Mouse (Mus musculus) frontal cortex, postnatal 25 days (tissue): ENCODE data around the gene Dda1.

Source experiments
- DNase-seq, 2 experiments: peaks; one replicate each; pipeline ENCODE4 v3.0.0; 2022; ENCODE audit warnings: low spot score in 2 of 2

The Dda1 gene

DNA sequence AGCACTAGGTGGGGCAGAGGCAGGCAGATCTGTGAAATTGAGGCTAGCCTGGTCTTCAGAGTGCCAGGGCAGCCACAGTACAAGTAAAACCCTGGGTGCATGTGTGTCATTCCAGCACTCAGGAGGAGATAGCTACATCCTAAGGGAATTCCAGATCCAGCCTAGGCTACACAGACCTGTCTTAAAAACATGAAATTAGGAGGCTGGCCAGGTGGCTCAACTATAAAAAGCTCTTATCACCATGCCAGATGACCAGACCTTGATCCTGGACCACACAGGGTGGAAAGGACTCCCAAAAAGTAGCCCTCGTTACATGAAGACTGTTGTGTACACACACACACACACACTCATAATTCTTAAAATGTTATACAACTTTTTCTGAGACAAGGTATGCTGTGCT lies 998 bp upstream of the Dda1 start:
- DNase-seq: no peak

DNA sequence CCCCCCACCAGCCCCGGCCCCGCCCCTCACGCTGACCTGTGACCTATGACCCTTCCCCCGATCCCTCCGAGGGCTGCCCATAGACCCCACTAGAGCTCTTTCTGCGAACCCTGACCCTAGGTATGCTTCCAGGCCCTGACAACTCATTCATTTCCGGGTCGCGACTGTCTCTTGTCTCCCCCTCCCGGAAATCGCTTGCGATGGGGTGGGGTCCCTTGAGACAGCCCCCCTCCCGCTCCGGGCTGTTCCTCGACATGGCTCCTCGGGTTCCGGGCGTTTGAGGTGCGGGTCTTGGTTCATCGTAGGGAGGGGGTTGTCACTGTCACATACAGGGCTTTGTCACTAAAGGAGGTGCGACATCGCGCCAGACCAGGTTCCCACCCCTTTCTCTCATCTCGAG lies 412 bp downstream of the Dda1 start:
- no peak for DNase-seq

DNA sequence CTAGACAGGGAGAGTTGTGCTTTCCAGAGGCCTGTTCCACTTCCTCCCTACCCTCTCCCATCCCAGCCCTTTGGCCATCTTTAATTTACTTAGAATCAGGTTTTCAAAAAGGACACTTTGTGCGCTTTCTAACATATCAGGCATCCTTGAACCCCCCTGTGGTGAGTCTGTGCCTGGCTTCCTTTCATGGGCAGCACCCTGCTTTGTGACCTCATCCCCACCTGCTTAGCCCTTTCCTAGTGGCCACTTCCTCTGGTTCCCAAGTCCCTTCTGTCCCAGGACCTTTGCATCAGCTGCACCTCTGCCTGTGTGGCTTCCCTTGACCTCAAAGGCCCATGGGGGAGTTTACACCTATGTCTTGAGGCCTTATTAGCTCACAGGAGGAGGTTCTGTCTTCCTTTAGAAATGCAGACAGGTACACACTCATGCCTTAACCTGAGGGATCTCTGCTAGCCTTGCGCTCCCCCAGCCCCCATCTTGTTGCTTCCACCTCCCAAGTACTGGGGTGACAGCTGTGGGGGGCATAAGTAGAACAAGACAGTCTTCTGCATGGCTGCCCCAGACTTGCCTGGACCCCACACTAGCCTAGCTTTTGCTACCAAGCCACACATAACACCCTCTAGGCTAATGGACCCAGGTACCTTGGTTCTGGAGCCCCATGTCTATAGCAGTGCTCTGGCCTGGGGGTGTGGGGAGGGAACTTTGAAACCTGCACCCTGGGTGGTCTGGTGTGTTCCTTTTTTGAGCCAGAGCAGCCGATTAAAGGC lies 1.3 kb downstream of the Dda1 start:
- no peak for DNase-seq

DNA sequence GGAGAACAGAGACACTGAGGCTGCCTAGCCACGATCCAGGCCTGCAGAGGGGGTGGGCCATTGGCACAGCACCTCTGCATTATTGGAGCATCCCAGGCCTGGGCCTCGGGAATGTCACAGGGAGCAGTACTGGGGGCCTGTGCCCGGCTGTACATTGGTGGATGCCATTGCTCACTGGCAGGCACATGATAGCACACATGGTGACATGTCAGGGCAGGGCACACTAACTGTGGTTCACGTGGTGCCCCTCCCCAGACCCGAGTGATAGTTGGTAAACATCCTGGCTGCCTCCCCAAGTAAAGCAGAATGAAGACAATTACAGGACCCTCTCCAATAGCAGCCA lies 1.9 kb downstream of the Dda1 start:
- DNase-seq: no peak

DNA sequence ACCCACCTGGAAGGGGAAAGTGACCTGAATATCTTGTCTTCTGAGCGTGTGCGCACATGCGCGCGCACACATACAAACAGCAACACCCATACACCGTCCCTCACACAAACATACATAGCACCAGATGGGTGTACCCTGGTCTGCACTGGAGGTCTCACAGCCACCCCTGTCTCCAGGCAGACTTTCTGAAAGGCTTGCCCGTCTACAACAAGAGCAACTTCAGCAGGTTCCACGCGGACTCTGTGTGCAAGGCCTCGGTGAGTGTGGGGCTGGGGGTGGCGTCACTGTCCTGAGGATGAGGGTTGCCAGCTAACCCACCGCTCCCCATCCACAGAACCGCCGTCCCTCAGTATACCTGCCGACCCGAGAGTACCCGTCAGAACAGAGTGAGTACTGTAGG lies 2.9 kb downstream of the Dda1 start:
- DNase-seq: no peak

DNA sequence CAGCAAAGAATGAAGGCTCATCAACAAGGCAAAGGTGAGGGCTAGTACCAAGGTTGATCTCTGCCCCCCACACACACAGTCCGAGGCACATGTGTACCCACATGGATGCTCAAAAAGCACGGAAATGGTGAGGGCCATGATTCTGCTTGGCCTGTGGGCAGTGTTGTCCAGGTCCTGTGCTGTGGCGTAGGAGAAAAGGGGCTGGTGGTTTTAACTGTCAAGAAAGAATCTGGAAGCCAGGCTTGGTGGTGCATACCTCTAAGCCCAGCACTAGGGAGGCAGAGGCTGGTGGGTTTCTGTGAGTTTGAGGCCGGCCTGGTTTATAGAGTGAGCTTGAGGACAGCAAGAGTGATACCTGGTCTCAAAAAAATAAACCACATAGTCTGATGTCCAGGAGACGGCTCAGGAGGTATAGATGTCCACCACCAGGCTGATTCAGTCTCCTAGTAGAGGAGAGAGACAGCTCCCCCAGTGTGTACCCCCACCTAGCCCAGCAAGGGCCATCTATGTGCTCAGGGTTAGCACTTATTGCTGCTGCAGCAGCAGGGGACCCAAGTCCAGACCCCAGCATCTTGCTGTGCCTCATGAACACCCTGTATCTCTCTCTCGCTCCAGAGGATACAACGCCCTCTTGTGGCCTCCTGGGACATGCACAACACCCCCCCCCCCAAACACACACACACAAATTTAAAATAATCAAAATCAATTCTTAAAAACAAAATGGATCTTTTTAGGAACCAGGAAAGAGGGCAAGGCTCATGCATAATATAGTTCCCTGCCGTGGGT lies 3.8 kb downstream of the Dda1 start:
- DNase-seq: no peak

DNA sequence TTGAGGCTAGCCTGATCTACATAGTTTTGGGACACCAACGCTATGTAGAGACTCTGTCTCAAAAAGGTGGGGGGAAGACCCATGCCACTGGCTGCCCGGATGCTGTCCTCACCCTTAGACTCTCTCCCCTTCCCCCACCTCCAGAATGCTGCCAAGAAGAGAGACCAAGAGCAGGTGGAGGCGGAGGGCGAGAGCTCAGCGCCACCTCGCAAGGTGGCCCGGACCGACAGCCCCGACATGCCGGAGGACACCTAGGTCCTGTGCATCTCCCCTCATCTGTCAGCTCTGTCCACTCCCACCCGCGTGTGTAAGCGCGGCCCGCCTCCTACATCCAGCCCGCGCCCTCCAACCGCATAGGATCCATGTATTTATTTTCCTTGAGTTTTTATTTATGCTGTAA lies 5.3 kb downstream of the Dda1 start:
- no peak for DNase-seq

DNA sequence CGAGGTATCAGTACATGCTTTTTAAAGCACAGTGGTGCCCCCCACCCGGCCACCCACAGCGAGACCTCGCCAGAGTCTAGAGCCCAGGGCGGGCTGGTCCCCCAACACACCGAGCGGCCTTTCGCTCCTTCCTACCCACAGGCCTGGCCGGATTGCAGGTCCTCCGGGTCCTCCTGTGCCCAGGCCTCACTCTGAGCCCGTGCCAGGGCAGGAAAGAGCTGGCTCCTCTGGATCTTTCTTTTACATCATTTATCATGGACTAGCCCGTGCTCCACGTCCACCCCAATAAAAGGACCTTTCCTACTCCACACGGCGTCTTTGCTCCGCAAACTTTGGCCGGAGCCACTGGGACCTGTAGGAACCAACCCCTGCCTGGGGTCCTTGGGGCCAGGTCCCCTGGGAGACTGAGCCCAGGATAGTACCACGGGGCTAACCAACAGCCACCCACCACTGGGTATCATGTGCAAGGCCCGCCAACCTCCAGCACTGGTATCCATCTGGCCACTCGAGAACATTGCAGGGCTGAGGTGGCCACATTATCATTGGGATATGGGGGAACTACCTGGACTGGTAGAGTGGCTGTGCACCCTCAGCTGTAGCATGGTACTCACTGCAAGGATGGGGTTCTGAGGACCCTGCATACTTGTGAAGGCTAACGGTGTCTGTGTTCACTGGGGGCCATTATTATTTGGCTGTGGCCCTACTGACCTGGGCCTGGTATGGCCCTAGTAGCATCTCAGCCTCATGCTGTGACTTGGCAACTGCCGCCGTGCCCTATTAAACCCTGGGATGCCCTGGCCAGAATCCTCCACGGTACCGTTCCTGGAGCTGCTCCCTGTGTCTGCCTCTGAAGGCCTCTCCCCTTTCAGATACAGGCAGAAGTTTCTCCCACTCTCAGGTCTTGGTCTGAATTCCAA lies 6.0 kb downstream of the Dda1 start:
- DNase-seq: no peak

DNA sequence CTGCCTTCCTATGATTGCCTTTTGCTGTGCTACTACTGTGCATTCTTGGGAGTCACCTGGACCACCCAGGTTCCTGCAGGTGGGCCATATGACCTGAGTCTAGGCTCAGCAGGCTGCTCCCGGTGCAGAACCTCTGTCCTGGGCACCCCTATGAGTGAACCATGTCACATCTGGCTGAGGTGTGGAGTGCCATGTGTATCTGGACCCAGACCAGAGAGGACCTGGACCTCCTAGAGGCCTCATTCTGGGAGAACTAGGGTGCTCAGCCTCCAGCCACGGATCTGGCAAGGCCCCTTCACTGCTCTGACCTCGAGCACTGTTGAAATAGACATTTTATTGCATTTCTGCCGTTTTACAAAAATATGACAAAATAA lies 6.7 kb downstream of the Dda1 start:
- DNase-seq: no peak

DNA sequence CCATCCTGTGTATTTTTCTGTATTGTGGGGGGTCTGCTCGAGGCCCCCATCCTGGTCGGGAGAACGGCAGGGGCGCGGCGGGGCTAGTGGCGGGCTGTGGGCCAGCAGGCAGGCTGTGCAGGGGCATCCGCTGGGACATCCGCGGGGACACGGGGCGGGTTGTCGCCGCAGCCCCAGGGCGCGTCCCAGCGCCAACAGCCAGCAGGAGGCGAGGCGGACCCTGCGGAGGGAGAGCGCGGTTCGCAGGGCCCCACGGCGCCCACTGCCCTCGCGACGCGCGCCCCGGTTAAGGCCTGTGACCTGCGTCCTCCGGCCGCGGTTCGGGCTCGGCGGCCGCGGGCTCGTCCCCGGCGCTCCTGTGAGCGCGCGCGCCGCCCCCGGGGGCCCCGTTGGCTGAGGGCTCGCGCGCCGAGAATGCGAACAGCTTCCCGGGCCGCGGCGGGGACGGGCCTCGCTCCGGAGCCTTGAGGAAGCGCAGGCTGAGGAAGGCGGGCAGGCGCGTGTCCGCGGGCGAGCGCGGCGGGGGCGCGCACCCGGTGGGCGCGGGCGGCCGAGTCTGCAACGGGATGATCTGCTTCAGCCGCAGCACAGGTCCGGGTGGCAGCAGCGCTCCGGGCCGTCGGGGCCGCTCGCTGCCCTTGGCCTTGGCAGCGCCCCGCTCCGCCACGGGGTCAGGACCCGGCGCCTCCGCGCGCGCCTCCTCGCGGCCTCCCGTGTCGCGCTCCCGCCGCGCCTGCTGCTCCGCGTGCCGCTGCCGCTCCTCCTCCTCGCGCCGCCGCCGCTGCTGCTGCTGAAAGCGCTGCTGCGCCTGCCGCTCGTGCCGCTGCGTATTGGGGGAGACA lies 7.3 kb downstream of the Dda1 start:
- DNase-seq: peak in 1 of 2 experiments; percentile 64

DNA sequence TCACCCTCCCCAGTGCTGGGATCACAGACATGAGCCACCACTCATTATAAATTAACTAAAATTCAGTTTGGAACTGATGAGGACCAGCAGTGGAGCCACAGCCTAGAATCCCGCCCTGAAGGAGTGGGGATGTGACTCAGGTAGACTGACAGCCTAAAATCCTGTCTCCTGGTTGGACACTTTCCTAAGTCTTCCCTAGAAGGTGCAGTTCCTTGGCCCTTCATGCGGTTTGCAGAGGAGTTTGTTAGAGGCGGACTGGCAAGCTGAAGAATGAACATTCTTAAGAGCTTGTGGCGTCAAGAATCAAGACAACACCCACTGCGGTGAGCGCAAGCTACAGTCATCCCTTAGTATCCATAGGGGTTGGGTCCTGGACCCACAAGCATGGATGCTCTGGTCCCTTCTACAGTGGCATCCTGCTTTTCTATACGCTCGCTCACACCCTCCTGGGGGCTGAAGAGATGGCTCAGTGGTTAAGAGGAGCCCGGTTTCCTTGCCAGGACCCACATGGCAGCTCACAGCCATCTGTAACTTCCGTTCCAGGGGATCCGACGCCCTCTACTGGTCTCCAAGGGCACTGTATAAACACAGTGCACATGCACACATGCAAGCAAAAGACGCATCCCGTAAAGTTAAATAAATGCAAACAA lies 8.3 kb downstream of the Dda1 start:
- no peak for DNase-seq

DNA sequence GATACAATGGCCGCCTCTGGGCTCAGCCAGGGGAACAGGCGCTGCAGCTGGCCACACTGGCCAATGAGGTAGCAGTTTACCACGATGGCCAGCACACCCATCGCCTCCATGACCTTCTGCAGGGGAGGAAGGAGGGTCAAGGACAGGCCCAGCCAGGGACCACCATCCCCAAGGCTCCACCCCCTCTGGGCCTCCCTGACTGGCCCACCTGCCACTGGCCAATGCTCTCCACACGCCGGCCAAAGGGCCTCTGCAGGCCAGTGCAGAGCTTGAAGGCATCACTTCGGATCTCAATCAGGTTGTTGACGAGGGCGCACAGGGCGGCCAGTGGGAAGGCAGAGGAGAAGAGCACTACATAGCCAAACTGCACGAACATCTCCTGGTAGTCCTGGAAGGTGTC lies 9.9 kb downstream of the Dda1 start:
- DNase-seq: no peak

DNA sequence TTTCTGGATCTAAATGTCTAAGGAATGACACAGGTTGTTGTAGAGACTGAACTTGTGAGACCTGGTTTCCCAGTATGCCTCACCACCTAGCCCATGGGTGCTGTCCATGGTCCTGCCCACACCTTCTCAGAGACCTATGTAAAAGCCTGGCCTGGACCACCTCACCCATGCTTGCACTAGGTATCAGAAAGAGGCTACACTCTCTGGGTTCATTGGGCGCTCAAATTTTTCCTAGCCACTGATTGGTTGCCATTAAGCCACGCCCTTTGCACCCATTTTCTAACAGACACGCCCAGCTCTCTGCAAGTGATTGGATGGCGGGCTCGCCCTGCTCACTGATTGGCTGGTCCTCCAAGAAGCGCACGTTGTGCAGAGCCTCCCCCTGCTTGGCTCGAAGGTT lies 14.9 kb downstream of the Dda1 start:
- DNase-seq: no peak

DNA sequence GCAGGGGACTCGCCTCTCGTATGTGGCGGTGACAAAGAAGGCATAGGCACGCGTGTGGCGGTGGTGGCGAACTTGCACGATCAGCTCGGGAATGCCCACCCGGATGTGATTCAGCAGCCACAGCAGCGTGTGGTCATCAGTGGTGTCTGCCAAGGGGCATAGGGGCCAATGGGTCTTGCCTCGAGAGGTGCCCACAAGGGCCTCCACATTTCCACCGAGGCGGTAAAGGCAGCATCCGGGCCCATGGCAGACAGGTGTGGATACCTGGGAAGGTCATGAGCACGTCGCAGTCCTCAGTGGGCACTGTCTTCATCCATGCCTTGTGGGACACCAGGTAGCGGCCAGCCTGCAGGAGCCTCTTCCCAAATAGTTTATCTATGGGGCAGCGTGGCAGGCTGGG lies 15.7 kb downstream of the Dda1 start:
- no peak for DNase-seq

DNA sequence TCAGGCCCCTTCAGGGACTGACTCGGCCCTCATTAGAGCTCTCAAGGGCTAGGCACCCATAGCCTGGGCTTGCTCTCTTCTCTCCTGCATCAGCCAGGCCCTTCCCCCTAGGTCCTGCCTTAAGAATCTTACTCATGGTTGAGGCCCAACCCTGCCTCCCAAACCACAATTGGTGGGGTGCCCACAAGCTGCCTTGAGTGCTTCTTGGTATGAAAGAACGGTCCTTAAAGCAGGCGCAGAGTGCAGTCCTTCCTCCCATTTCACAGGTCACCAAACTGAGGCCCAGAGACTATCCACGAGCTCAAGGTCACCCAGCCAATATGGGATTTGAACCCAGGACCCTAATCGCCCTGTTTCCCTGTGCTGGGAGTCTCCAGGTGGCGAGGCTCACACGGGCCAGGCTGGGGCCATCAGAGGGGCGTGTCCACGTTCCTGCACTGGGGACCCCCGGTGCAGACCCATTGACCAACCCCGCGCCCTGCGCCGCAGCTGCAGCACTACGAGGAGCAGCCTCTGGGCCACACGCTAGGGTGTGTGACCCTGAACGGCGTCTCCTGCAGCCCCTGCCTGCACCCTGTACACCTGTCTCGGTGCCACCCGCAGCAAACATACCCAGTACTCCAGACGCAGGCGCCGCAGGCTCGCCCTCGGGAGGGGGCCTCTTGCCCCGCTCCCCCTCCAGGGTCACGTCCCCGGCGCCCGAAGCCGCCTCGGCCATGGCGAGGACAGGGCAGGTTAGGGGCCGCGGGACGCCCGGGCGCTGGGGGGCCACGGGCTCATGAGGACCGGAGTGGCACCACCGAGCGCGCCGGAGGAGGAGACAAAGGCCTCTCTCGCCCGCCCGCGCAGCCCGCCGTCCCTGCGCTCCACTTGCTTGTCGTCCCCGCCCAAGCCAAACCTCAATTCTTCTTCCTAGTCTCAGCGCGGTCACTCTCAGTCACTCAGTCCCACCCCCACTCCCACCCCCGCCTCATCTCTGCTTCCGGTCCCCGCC lies 16.4 kb downstream of the Dda1 start, which contains the start of gene Ano8:
Ano8 (minus strand) TSS at position 822 of the 994 bp plus-strand sequence.
- DNase-seq: peak; percentile 75

DNA sequence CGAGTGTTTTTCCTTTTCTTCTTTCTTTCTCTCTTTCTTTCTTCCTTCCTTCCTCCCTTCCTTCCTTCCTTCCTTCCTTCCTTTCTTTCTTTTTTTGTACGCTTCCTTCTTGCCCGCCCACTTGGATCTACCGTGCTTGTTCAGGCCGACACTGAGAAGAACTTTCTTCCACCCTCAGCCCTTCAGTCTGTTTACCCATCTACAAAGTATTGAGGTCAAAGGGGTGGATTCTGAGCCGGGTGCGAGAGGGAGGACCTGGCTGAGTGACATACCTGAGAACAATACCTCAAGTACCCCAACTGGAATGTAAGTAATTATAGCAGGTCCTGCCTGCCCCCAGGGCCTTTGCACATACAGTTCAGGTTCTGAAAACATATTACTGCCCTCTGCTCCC lies 17.1 kb downstream of the Dda1 start:
- DNase-seq: no peak

DNA sequence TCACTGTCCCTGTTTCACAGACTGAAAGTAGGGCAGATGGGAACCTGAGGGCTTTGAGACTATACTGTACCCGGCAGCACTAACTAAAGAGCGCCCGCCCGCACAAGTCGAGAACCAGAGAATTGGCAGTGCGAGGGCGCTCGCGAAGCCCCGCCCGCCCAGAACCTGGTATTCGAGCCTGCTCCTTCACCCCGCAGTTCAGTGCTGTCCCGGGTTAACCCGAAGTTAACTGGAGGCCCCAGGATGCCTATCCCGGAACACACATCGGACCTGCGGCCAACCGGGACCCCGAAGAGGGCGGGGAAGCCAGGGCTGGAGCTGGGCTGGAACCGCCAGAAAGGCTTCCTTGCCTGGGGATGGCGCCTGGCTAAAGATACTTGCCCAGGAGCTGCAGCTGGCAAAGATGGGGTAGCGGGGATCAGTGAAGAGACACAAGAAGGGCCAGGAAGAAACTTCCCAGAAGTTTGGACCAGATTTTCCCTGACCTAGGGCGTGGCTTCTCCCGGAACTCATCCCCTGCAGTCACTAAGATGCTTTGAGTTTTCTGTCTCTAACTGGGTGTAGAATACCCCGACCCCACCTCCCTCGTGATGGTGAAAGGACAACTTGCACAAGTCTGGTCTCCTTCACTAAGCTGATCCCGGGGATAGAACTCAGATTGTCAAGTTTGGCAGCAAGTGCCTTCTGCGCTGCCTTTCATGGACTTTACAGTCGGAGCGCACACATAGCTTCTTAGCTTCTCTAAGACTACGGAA lies 18.9 kb downstream of the Dda1 start, which contains the start of gene Gtpbp3:
Gtpbp3 (plus strand) TSS at position 413 of the 755 bp plus-strand sequence.
- DNase-seq: peak; percentile 58 to 68

DNA sequence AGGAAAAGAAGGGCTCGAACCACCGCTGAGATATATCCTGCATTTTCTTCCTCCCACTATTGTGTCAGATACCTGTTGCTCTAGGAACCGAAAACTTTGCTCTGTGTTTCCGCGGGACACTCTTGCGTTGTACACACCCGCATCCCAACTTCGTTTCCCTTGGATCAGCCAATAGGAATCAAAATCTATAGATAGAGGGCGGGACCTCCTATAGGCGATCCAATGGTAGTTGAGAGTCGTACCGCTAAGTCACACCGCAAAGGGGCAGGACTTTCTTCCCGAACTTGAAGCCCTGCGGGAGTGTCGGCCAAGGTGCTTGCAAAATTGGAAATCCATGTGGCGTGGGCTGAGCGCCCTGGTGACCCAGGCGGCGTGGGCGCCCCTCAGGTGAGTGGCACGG lies 19.5 kb downstream of the Dda1 start:
- DNase-seq: peak in 1 of 2 experiments; percentile 75

DNA sequence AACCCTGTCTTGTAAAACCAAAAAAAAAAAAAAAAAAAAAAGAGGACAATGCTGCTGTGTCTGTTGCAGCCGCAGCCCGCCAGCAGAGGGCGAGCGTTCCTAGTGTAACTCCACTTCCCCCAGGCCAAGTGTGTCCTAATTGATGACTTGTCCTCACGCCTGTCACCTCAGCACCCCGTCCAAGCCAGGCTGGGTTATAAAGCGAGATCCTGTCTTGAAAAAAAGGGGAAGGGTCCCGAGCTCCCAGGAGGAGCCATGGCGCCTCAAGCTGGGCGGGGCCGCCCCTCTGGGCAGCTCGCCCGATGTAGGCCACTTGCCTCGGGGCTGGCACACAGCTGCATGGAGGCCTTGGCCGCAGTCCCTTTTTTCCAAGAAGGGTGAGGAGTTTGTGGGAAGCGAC lies 26.0 kb downstream of the Dda1 start:
- DNase-seq: peak; percentile 63 to 68
